Mouse (Mus musculus) embryonic fibroblast, embryonic 13.5 days (primary cell): ENCODE results near the gene Xpo5.

Experiments
- CTCF ChIP-seq: IDR thresholded peaks from 2 replicates; pipeline ENCODE4 v1.5.1; 2011; ENCODE audit warnings: mild to moderate bottlenecking, control low read depth, low read length, moderate library complexity, borderline replicate concordance; ENCODE audit not compliant: insufficient read depth
- POLR2A ChIP-seq: IDR thresholded peaks from 2 replicates; pipeline ENCODE4 v1.6.1; 2011; ENCODE audit warnings: low read depth, mild to moderate bottlenecking, control low read depth, low read length, moderate library complexity

DNA sequence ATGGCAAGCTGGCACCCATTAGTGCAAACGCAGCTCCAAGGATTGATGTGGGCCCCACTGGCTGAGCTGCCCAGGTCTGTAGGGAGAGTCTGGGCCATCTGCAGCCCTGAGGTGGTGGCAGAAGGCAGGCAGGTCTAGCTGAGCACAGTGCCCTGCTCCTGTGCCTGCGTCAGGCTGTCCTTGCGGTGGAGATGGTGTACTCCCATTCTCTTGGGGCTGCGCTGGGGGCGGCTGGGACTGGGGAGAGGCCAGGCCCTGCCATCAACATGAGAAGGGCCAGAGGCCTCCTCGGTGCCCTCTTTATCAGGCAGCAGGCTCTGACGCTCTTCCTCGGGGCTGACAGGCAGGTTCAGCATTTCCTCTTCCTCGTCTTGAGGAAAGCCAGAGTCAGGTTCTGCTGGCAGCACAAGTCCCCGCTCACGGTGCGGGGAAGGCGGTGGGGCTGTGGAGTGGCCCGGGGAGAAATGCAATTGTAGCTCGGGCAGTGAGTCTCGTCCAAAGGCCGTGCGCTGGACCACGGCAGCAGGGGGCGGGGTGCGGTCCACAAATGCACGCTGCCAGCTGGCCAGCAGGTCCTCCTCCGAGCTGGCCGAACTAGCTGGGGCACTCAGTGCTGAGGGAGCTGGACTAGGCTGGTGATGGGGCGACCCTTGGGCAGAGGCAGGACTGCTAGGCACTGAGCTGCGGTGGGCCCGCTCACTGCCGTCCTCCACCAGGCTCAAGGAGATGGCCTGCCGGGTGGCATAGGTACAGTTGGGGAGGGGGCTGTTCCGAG is 55.9 kb downstream of the Xpo5 start:
- no peak for TF ChIP-seq CTCF
- TF ChIP-seq POLR2A: no peak
